Mouse (Mus musculus) midbrain, embryonic 11.5 days (tissue): Measurements from ENCODE around the gene Tbc1d1. TPM values are rescaled to one million over a fixed set of nuclear protein-coding genes. Genes with fewer than 3 reads are reported as not detected.

Experiments
- ATAC-seq: fragments of 200-750 bp; cut with Nextera tagmentation; 2 replicates; pipeline ENCODE4 v1.8.0; 2017; ENCODE audit warnings: moderate TSS enrichment, moderate library complexity; ENCODE audit not compliant: low FRiP score
- DNase-seq: peaks from one replicate; pipeline ENCODE4 v3.0.0; 2015; ENCODE audit warnings: low spot score; ENCODE audit errors: missing footprints
- H3K27ac ChIP-seq: fragments of 300-500 bp; sonication (generic); 2 replicates; pipeline ENCODE4 v1.5.1; 2014; ENCODE audit warnings: low read depth, low read length
- H3K27me3 ChIP-seq: fragments of 300-500 bp; sonication (generic); 2 replicates; pipeline ENCODE4 v1.6.1; 2014; ENCODE audit warnings: mild to moderate bottlenecking, low read length, moderate library complexity, mixed read lengths; ENCODE audit not compliant: control insufficient read depth, insufficient read depth
- H3K36me3 ChIP-seq: fragments of 300-500 bp; sonication (generic); 2 replicates; pipeline ENCODE4 v1.6.1; 2014; ENCODE audit warnings: mild to moderate bottlenecking, low read length, moderate library complexity, mixed read lengths; ENCODE audit not compliant: control insufficient read depth, insufficient read depth
- H3K4me1 ChIP-seq: fragments of 300-500 bp; sonication (generic); 2 replicates; pipeline ENCODE4 v1.6.1; 2014; ENCODE audit warnings: low read length; ENCODE audit not compliant: control insufficient read depth, insufficient read depth
- H3K4me2 ChIP-seq: fragments of 300-500 bp; sonication (generic); 2 replicates; pipeline ENCODE4 v1.6.1; 2014; ENCODE audit warnings: mild to moderate bottlenecking, moderate library complexity
- H3K4me3 ChIP-seq: fragments of 300-500 bp; sonication (generic); 2 replicates; pipeline ENCODE4 v1.5.1; 2014; ENCODE audit warnings: low read depth, low read length
- H3K9ac ChIP-seq: fragments of 300-500 bp; sonication (generic); 2 replicates; pipeline ENCODE4 v1.6.1; 2014; ENCODE audit warnings: low read length
- H3K9me3 ChIP-seq: fragments of 300-500 bp; sonication (generic); 2 replicates; pipeline ENCODE4 v1.6.1; 2016; ENCODE audit warnings: low read length; ENCODE audit not compliant: control insufficient read depth
- WGBS: fragments of 180-500 bp; shearing (Covaris S2); extraction: QIAGEN DNeasy Blood & Tissue Kit; methylation state at CpG from one replicate; pipeline ENCODE4 v1.1.7; 2014; 5-methylcytosine and 5-hydroxymethylcytosine counted together
- polyA plus RNA-seq: library from polyadenylated mRNA; unstranded; fragments of >200 nt; fragmentation: Nextera tagmentation; extraction: Ambion mirVana; gene quantifications from 2 replicates; pipeline ENCODE4 v1.2.1, GENCODE M21; 2014

Tbc1d1 gene
- polyA plus RNA-seq, 1 experiment from 2014 or later, result 21.0 TPM

DNA sequence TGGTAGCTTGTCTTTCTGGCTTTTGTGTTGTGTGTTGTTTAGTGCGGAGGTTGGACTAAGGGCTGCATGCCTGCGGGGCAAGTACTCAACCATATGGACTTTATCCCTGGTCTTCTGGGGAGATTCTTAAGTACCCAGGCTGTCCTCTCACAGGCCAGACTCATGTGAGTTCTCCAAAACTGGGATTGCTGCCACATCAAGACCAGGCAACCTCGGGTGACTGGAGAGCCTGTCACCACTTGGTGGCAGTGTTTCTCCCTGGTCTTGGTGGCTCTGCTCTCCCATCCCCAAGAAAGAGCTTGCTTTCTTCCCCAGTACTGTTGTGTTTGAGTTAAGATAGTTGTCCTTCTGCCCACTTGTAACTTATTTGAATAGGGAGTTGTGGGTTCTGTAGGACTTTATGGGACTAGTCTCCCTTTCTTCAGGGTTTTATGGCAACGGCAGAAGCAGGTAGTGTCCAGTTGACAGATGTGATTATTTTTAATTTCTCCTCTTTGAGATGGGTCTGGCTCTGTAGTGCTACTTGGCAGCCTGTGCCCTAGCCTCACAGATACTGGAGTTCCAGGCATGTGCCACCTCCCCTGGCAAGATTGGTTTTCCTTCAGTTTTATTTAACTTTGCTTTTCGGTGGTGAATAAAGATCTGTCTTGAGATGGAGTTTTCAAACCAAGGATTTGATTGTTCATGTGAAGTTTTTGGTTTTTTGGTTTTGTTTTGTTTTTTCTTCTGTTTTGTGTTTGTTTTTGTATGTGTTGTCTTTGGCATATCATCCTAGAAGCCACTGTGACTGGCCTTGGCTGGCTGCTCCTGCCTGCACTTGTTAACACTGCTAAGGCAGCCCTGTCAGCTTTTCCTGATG lies 133.3 kb downstream of the Tbc1d1 start:
- Histone ChIP-seq H3K9me3 (no peaks in the 10 kb centered on the region), H3K4me2 (no peak overlapping the region), H3K4me3 (no peak overlapping the region), H3K36me3 (0 out of 2 replicates have a peak, but pooled peaks cover 2% of the 10 kb centered on the region), H3K27ac (no peak overlapping the region; the same call in 1 of the 2 replicates), H3K4me1 (no peaks in the 10 kb centered on the region; the same call in 1 of the 2 replicates), H3K27me3 (no peaks in the 10 kb centered on the region), H3K9ac (no peak overlapping the region)
- 65% methylated on average over 5 of the region's 5 CpGs for WGBS
- DNase-seq (peak; percentile 94), ATAC-seq (peak; percentile 82)

DNA sequence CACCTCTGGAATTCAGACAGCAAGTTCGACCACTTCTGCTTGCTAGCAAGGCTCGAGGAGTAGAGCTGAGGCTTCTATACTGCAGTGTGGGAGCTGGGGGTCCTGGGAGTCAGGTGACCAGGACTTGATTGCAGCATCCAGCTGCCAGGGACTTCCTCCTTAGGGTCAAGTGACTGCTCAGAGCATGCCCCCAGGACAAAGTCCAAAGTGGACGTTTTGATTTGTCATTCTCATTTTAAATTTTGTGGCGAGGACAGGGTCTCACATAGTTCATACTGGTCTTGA lies 133.9 kb downstream of the Tbc1d1 start:
- H3K27ac ChIP-seq, result no peak overlapping the region

DNA sequence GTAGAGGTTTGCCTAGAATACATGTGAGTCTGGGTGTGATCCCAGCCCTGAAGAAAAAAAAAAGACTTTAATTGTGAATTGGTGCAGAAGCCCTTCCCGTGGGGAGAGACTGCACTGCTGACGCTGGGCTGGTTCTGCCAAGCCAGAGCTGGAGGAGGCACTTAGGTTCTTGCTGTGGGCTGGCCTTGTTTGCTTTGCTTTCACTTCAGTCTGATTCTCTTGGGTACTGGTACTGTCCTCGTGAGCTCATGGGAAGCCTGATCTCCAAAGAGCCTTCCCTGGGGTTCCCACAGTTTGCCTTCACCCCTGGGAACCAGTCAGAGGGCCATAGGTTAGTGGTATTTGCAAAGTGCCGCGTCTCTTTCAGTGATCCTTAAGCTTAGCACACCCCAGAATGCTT lies 135.6 kb downstream of the Tbc1d1 start:
- no peaks in the 10 kb centered on the region for H3K9me3 ChIP-seq
- H3K27ac ChIP-seq, result no peak overlapping the region
- no peak overlapping the region for H3K9ac ChIP-seq
- no peaks in the 10 kb centered on the region for H3K27me3 ChIP-seq
- no peak for ATAC-seq
- H3K4me3 ChIP-seq, result no peak overlapping the region
- DNase-seq, result no peak
- 0 out of 2 replicates have a peak, but pooled peaks cover 2% of the 10 kb centered on the region for H3K36me3 ChIP-seq
- H3K4me1 ChIP-seq, result no peaks in the 10 kb centered on the region; the same call in 1 of the 2 replicates
- WGBS, result 79% methylated on average over 5 of the region's 5 CpGs
- H3K4me2 ChIP-seq, result no peak overlapping the region

More for the DNA sequence above, 133.9 kb downstream of the Tbc1d1 start:
- Histone ChIP-seq H3K4me2 (no peak overlapping the region), H3K4me3 (no peak overlapping the region), H3K27me3 (no peaks in the 10 kb centered on the region), H3K36me3 (0 out of 2 replicates have a peak, but pooled peaks cover 2% of the 10 kb centered on the region), H3K9me3 (no peaks in the 10 kb centered on the region), H3K4me1 (no peaks in the 10 kb centered on the region; the same call in 1 of the 2 replicates), H3K9ac (no peak overlapping the region)
- ATAC-seq (0 out of 2 replicates have a peak, but pooled peaks have one; percentile 47), DNase-seq (no peak)
- 71% methylated on average over 4 of the region's 4 CpGs for WGBS

DNA sequence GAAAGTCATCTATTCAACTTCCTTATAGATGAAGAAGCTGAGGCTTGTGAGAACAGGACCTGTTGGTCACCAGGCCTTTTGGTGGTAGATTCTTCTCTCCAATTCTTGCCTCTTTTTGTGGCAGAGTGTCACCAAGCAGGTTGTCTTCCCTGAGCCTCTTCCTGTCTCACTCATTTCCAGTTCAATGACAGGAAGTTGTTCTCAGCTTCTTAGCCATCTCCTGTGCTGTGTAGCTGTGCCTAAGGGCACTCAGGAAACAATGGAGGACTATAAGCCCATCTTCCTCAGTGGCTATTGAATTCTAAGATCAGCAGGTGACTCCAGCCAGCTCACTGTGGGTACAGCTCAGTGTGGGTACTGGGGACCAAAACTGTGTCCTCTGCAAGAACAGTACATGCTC lies 139.5 kb downstream of the Tbc1d1 start:
- DNase-seq, result no peak
- no peak for ATAC-seq
- no peaks in the 10 kb centered on the region for H3K27me3 ChIP-seq
- no peaks in the 10 kb centered on the region for H3K9me3 ChIP-seq
- H3K9ac ChIP-seq, result no peak overlapping the region
- no peaks in the 10 kb centered on the region for H3K36me3 ChIP-seq
- H3K27ac ChIP-seq, result no peak overlapping the region
- H3K4me3 ChIP-seq, result no peak overlapping the region
- H3K4me1 ChIP-seq, result peaks cover 19% of the 10 kb centered on the region
- no peak overlapping the region for H3K4me2 ChIP-seq

DNA sequence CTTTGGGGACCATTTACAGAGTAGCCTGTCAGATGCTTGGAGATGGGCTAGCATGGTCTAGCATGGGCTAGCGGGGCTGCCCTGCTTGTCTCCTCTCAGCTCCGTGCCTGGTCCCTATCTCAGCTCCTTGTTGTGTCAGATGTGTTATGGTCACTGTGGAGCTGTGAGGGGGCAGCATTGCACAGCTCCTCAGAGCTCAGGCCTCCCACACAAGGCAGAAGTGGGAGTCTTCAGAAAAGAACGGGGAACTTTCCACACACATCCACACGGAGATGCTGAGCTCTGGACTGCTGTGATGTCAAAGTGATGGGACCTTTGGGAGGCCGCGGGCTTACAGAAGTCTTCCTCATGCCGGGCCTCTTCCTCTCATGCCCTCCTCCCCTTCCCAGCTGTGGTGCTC lies 140.2 kb downstream of the Tbc1d1 start:
- ATAC-seq (no peak), DNase-seq (no peak)
- Histone ChIP-seq H3K9ac (no peak overlapping the region), H3K9me3 (no peaks in the 10 kb centered on the region), H3K4me2 (no peak overlapping the region), H3K36me3 (no peaks in the 10 kb centered on the region), H3K27ac (no peak overlapping the region), H3K27me3 (no peaks in the 10 kb centered on the region), H3K4me3 (no peak overlapping the region), H3K4me1 (peaks cover 25% of the 10 kb centered on the region)
- WGBS, result 89% methylated on average over 7 of the region's 7 CpGs

DNA sequence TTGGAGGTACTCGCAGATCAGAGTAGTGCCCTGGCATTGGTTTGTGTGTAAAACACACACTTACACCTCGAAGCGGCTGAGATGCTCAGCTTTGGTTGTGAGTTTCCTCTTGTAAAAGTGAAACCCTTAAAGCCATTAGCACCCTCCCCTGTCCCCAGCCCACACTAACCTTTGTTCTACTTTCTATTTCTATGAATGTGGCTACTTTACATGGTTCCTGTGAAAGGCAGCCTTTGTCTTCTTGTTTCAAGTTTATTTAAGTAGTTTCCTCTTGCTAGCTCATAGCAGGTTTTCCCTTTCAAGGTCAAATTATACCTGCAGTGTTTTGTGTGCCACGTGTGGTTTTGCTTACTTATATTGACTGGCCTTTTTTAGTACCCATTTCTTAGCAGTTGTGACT lies 141.0 kb downstream of the Tbc1d1 start:
- no peak overlapping the region for H3K4me2 ChIP-seq
- no peak overlapping the region for H3K9ac ChIP-seq
- H3K4me1 ChIP-seq, result peaks cover 25% of the 10 kb centered on the region
- no peaks in the 10 kb centered on the region for H3K27me3 ChIP-seq
- no peak for ATAC-seq
- no peak for DNase-seq
- no peaks in the 10 kb centered on the region for H3K9me3 ChIP-seq
- H3K27ac ChIP-seq, result no peak overlapping the region
- WGBS, result 92% methylated on average over 4 of the region's 4 CpGs
- no peaks in the 10 kb centered on the region for H3K36me3 ChIP-seq
- no peak overlapping the region for H3K4me3 ChIP-seq

DNA sequence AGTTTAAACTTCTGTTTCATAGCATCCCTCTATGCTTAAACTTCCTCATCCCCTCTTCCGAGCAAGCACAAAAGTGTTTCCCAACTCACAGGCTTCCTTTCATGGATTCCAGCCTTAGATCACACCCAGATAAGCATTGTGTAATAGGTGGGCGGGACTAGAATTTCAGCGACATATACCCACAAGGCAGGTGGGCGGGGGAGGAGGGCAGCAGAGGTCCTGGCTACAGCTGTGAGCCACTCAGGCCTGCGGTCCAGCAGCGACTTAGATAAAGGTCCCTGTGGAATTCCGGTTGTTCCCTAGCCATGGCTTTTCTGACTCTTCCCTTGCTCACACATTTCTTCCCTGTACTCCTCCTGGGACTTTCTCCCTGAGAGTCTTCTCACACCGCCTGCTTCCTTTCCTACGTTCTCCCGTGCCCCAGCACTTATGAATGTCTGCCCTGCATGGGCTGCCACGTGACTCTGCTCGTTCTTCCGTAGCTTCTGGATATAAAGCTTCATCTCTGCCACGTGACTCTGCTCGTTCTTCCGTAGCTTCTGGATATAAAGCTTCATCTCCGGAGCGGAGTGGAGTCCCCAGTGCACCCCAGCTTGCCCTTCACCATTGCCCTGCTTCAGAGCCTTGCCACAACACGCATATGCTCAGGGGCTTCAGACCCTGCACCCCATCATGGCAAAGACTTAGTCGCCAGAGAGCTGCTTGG lies 142.4 kb downstream of the Tbc1d1 start:
- 0 out of 2 replicates have a peak overlapping the region, but pooled peaks have one; percentile 2 for H3K4me2 ChIP-seq
- ATAC-seq, result peak; percentile 51
- H3K36me3 ChIP-seq, result no peaks in the 10 kb centered on the region
- H3K9me3 ChIP-seq, result no peaks in the 10 kb centered on the region
- DNase-seq, result peak; percentile 87
- H3K27ac ChIP-seq, result no peak overlapping the region
- H3K4me3 ChIP-seq, result no peak overlapping the region
- no peak overlapping the region for H3K9ac ChIP-seq
- 46% methylated on average over 20 of the region's 20 CpGs for WGBS
- H3K4me1 ChIP-seq, result peaks cover 25% of the 10 kb centered on the region
- no peaks in the 10 kb centered on the region for H3K27me3 ChIP-seq

DNA sequence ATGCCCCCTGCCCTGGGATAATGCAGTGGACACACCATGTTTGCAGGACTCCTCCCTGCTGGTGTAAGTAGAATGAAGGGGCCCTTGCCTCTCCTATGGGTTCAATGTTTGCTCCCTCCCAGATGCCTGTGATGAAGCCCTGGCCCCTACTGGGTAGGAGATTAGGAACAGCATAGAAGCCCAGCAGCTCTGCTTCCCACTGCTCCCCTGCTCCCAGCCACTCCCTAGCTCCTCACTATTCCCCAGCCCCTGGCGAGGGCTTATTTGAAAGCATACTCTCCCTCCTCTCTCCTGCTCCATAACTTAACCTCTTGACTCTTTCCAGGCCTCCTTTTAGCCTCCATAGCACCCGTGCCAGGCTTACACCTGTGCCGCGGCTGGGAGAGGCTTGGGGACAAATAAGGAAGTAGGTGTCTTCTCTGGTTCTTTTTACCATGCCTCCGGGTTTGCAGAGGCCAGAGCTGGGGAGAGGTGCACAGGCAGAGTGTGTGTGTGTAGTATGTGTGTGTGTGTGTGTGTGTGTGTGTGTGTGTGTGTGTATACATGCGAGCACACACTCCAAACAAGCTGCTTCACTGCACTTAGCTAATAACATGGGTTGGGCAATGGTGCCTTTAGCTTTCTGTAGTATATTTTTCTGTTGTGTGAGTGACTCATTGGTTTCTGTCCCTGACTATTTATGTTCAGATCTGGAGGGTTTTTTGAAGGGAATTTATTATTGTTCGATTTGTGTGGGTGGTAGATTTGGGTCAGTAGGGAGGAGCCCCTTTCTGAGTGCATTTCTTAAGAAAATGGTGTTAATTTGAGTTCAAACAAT lies 143.6 kb downstream of the Tbc1d1 start:
- WGBS, result 62% methylated on average over 7 of the region's 7 CpGs
- ATAC-seq, result peak; percentile 48; the same call in 1 of the 2 replicates
- Histone ChIP-seq H3K9ac (no peak overlapping the region), H3K4me2 (no peak overlapping the region), H3K36me3 (no peaks in the 10 kb centered on the region), H3K9me3 (no peaks in the 10 kb centered on the region), H3K27me3 (no peaks in the 10 kb centered on the region), H3K4me3 (no peak overlapping the region), H3K4me1 (peaks cover 25% of the 10 kb centered on the region), H3K27ac (peak overlapping the region; percentile 30; the same call in 1 of the 2 replicates)
- DNase-seq, result no peak
